10 mouse cellular contexts compared by ENCODE assay signal in the genomic region with DNA sequence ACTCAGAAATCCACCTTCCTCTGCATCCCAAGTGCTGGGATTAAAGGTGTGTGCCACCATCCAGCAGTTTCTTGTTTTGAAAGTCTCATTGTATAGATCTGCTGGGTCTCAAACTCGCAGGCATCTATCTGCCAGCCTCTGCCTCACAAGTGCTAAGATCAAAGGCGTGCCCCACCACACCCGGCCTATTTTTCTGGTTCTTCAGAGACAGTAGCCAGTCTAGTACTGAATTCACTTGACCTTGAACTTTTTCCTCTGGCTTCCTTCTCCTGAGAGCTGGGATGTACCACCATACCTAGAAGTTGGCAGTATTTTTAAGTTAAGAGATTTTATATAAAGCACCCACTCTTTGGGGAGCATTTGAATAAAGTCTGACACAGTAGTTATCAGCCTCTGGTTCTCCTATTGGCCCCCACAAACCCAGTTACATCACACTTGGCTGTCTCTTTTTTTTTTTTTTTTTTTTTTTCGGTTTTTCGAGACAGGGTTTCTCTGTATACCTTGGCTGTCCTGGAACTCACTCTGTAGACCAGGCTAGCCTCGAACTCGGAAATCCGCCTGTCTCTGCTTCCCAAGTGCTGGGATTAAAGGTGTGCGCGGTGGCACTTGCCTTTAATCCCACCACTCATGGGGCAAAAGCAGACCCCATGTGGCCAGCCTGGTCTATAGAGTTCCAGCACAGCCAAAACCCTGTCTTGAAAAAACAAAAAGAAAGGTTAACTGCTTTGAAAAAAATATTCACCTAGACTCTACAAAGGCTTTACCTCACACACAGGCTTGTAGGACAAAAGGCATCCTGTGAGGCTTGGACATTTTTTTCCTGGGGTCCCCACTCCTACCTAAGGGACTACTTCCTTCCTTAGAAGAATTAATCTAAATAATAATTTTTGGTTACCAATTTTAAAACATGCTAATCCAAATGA. TPM values are rescaled to one million over a fixed set of nuclear protein-coding genes. Genes with fewer than 3 reads are reported as not detected.
A peak's percentile ranks its signal among the peaks of the same experiment; 100 is the strongest.
DNase-seq lines count a peak whose midpoint lies in the region; ATAC-seq and TF ChIP-seq lines count a peak whose summit lies in the region.
"Had no signal": no experiment of that assay in that cellular context is flagged by ENCODE, and none has a peak within 500 bp of the region (broad histone marks: within the 10 kb centered on the region; RNA-seq: fewer than 3 reads in every experiment).

No protein-coding gene starts in this region.

- TF ChIP-seq EP300 in stomach, postnatal 0 days (optimal IDR thresholded peaks at IDR 0.05) = no peak

- H3K4me1 ChIP-seq in E14TG2a.4 (replicated peaks; ENCODE audit: low read depth, low read length) = peaks cover 64% of the 10 kb centered on the region
- peaks cover 6% of the 10 kb centered on the region for H3K4me1 ChIP-seq in embryonic facial prominence, embryonic 15.5 days
- H3K4me1 ChIP-seq in limb, embryonic 14.5 days (ENCODE audit: control insufficient read depth, insufficient read depth, low read length) = no peaks in the 10 kb centered on the region
- no peaks in the 10 kb centered on the region for H3K4me1 ChIP-seq in stomach, postnatal 0 days (replicated peaks; ENCODE audit: control insufficient read depth, insufficient read depth)

- no peak for TF ChIP-seq POLR2A in limb, embryonic 14.5 days (IDR thresholded peaks at IDR 0.05; ENCODE audit: borderline replicate concordance, extremely low read depth, insufficient read depth, insufficient read length)

- no peak for ATAC-seq in embryonic facial prominence, embryonic 15.5 days (ENCODE audit: insufficient number of reproducible peaks, low FRiP score, low TSS enrichment, low read depth)
- ATAC-seq in limb, embryonic 14.5 days (ENCODE audit: low FRiP score, low read depth) = no peak
- ATAC-seq in stomach, postnatal 0 days (ENCODE audit: low FRiP score, low TSS enrichment) = no peak

- H3K4me2 ChIP-seq in embryonic facial prominence, embryonic 15.5 days (replicated peaks) = peak overlapping the region; percentile 55
- peak overlapping the region; percentile 48 for H3K4me2 ChIP-seq in limb, embryonic 14.5 days (replicated peaks; ENCODE audit: low read depth, low read length, severe bottlenecking)
- peak overlapping the region; percentile 58 for H3K4me2 ChIP-seq in stomach, postnatal 0 days (replicated peaks; ENCODE audit: low read depth)

- 83% methylated on average over 10 of the region's 10 CpGs for WGBS in embryonic facial prominence, embryonic 15.5 days
- 86% methylated on average over 10 of the region's 10 CpGs for WGBS in limb, embryonic 14.5 days
- 83% methylated on average over 10 of the region's 10 CpGs for WGBS in stomach, postnatal 0 days

- no peak overlapping the region; the same call in 1 of the 2 replicates for H3K27ac ChIP-seq in embryonic facial prominence, embryonic 15.5 days (replicated peaks)
- no peak overlapping the region for H3K27ac ChIP-seq in limb, embryonic 14.5 days (replicated peaks; ENCODE audit: low read depth, low read length)
- H3K27ac ChIP-seq in stomach, postnatal 0 days (replicated peaks) = no peak overlapping the region

- H3K9ac ChIP-seq in embryonic facial prominence, embryonic 15.5 days = no peak overlapping the region
- H3K9ac ChIP-seq in limb, embryonic 14.5 days (ENCODE audit: low read depth, low read length, severe bottlenecking) = no peak overlapping the region
- no peak overlapping the region for H3K9ac ChIP-seq in stomach, postnatal 0 days (ENCODE audit: low read length)

- TF ChIP-seq CTCF in E14TG2a.4 (conservative IDR thresholded peaks at IDR 0.05; ENCODE audit: low read length) = no peak
- TF ChIP-seq CTCF in stomach, postnatal 0 days (IDR thresholded peaks at IDR 0.05; ENCODE audit: low read depth) = no peak

- peaks cover 27% of the 10 kb centered on the region for H3K36me3 ChIP-seq in E14TG2a.4 (ENCODE audit: insufficient read depth, low read length)
- peaks cover 16% of the 10 kb centered on the region for H3K36me3 ChIP-seq in embryonic facial prominence, embryonic 15.5 days
- H3K36me3 ChIP-seq in limb, embryonic 14.5 days (ENCODE audit: control insufficient read depth, insufficient read depth, low read length) = peaks cover 19% of the 10 kb centered on the region
- H3K36me3 ChIP-seq in stomach, postnatal 0 days (ENCODE audit: control insufficient read depth, insufficient read depth, low read length) = peaks cover 13% of the 10 kb centered on the region

- no peaks in the 10 kb centered on the region for H3K27me3 ChIP-seq in E14TG2a.4 (ENCODE audit: insufficient read depth, low read length)
- no peaks in the 10 kb centered on the region for H3K27me3 ChIP-seq in embryonic facial prominence, embryonic 15.5 days
- no peaks in the 10 kb centered on the region for H3K27me3 ChIP-seq in limb, embryonic 14.5 days (ENCODE audit: control insufficient read depth, insufficient read depth, low read length)
- H3K27me3 ChIP-seq in stomach, postnatal 0 days (ENCODE audit: control insufficient read depth, insufficient read depth, low read length) = no peaks in the 10 kb centered on the region
- H3K27me3 ChIP-seq: Patski had no signal

- H3K9me3 ChIP-seq in E14TG2a.4 (ENCODE audit: low read length) = no peaks in the 10 kb centered on the region
- H3K9me3 ChIP-seq in embryonic facial prominence, embryonic 15.5 days (replicated peaks) = no peaks in the 10 kb centered on the region
- H3K9me3 ChIP-seq in limb, embryonic 14.5 days (ENCODE audit: control insufficient read depth, low read length) = no peaks in the 10 kb centered on the region
- H3K9me3 ChIP-seq in stomach, postnatal 0 days (ENCODE audit: control insufficient read depth, low read length) = no peaks in the 10 kb centered on the region

- H3K4me3 ChIP-seq in E14TG2a.4 (replicated peaks; ENCODE audit: low read length) = peak overlapping the region; percentile 74
- peak overlapping the region; percentile 79 for H3K4me3 ChIP-seq in embryonic facial prominence, embryonic 15.5 days (replicated peaks)
- H3K4me3 ChIP-seq in limb, embryonic 14.5 days (replicated peaks; ENCODE audit: low read length) = peak overlapping the region; percentile 82
- H3K4me3 ChIP-seq in stomach, postnatal 0 days (ENCODE audit: low read depth, low read length) = peak overlapping the region; percentile 38

- DNase-seq in heart, adult 11 months = peak; percentile 96
- no peak for DNase-seq in heart, postnatal 4 days
- DNase-seq in limb, embryonic 14.5 days (ENCODE audit: low spot score) = no peak
- no peak for DNase-seq in stomach, postnatal 0 days (ENCODE audit: low spot score)
- DNase-seq in adrenal gland, postnatal 14 days = no peak
- no peak for DNase-seq in retina, postnatal 1 day

RNA-seq across cellular contexts. Expression of a gene that starts 0.9 kb away (rescaled TPM):
- total RNA-seq in heart, postnatal 4 days (2021) = 1,000 to 10,000 TPM; 1,236 to 1,276 TPM
- 1,638 and 1,748 TPM in 2 replicates for polyA plus RNA-seq in embryonic facial prominence, embryonic 15.5 days (2015; fragmentation: Nextera tagmentation; extraction: Ambion mirVana)
- 229 and 342 TPM in 2 replicates for polyA plus RNA-seq in limb, embryonic 14.5 days (2012; rRNA removed)
- polyA plus RNA-seq in limb, embryonic 14.5 days (2014; fragmentation: Nextera tagmentation; extraction: Ambion mirVana) = 1,852 and 1,886 TPM in 2 replicates
- 1,487 and 1,495 TPM in 2 replicates for polyA plus RNA-seq in stomach, postnatal 0 days (2015; fragmentation: Nextera tagmentation; extraction: Ambion mirVana)
- 987 and 1,021 TPM in 2 replicates for total RNA-seq in adrenal gland, postnatal 14 days (2021)

RNA-seq across cellular contexts. Expression of a gene that starts 15.4 kb away (rescaled TPM):
- not detected for total RNA-seq in heart, postnatal 4 days (2021)
- 6.0 and 6.7 TPM in 2 replicates for polyA plus RNA-seq in embryonic facial prominence, embryonic 15.5 days (2015; fragmentation: Nextera tagmentation; extraction: Ambion mirVana)
- 0.36 and 0.74 TPM in 2 replicates for polyA plus RNA-seq in limb, embryonic 14.5 days (2012; rRNA removed)
- polyA plus RNA-seq in limb, embryonic 14.5 days (2014; fragmentation: Nextera tagmentation; extraction: Ambion mirVana) = 0.47 and 0.50 TPM in 2 replicates
- 52.0 and 84.7 TPM in 2 replicates for polyA plus RNA-seq in stomach, postnatal 0 days (2015; fragmentation: Nextera tagmentation; extraction: Ambion mirVana)
- not detected in 2 replicates for total RNA-seq in adrenal gland, postnatal 14 days (2021)
- total RNA-seq: neutrophil, adult 5-6 weeks had no signal
- polyA plus RNA-seq: Patski had no signal

RNA-seq across cellular contexts. Expression of a gene that starts 37.1 kb away (rescaled TPM):
- 1 to 10 TPM; 3.1 to 4.1 TPM for total RNA-seq in heart, postnatal 4 days (2021)
- 7.0 and 10.6 TPM in 2 replicates for polyA plus RNA-seq in embryonic facial prominence, embryonic 15.5 days (2015; fragmentation: Nextera tagmentation; extraction: Ambion mirVana)
- 3.8 and 4.4 TPM in 2 replicates for polyA plus RNA-seq in limb, embryonic 14.5 days (2012; rRNA removed)
- polyA plus RNA-seq in limb, embryonic 14.5 days (2014; fragmentation: Nextera tagmentation; extraction: Ambion mirVana) = 1.4 and 1.6 TPM in 2 replicates
- 7.9 and 10.1 TPM in 2 replicates for polyA plus RNA-seq in stomach, postnatal 0 days (2015; fragmentation: Nextera tagmentation; extraction: Ambion mirVana)
- total RNA-seq in adrenal gland, postnatal 14 days (2021) = 50.1 and 54.0 TPM in 2 replicates

RNA-seq across cellular contexts. Expression of a gene that starts 49.1 kb away (rescaled TPM):
- not detected for total RNA-seq in heart, postnatal 4 days (2021)
- 0.25 and 0.37 TPM in 2 replicates for polyA plus RNA-seq in embryonic facial prominence, embryonic 15.5 days (2015; fragmentation: Nextera tagmentation; extraction: Ambion mirVana)
- polyA plus RNA-seq in limb, embryonic 14.5 days (2012; rRNA removed) = 0.06 and 0.08 TPM in 2 replicates
- polyA plus RNA-seq in limb, embryonic 14.5 days (2014; fragmentation: Nextera tagmentation; extraction: Ambion mirVana) = not detected in 2 replicates
- polyA plus RNA-seq in stomach, postnatal 0 days (2015; fragmentation: Nextera tagmentation; extraction: Ambion mirVana) = 0.10 and 0.12 TPM in 2 replicates
- total RNA-seq in adrenal gland, postnatal 14 days (2021) = not detected in 2 replicates
- total RNA-seq: neutrophil, adult 5-6 weeks had no signal

RNA-seq across cellular contexts. Expression of a gene that starts 58.0 kb away (rescaled TPM):
- total RNA-seq in heart, postnatal 4 days (2021) = under 1 TPM in 1 of 2 experiments, not detected in 1; 0.29 TPM
- polyA plus RNA-seq in embryonic facial prominence, embryonic 15.5 days (2015; fragmentation: Nextera tagmentation; extraction: Ambion mirVana) = 399 and 504 TPM in 2 replicates
- 22.1 and 28.1 TPM in 2 replicates for polyA plus RNA-seq in limb, embryonic 14.5 days (2012; rRNA removed)
- polyA plus RNA-seq in limb, embryonic 14.5 days (2014; fragmentation: Nextera tagmentation; extraction: Ambion mirVana) = 75.5 and 78.5 TPM in 2 replicates
- polyA plus RNA-seq in stomach, postnatal 0 days (2015; fragmentation: Nextera tagmentation; extraction: Ambion mirVana) = 46.4 and 63.4 TPM in 2 replicates
- total RNA-seq in adrenal gland, postnatal 14 days (2021) = not detected in 2 replicates
- total RNA-seq: neutrophil, adult 5-6 weeks had no signal
